Mouse (Mus musculus) 416B (cell line): Measurements from ENCODE around the gene Nlrc5.

Experiments used
- DNase-seq: peaks from one replicate; pipeline ENCODE4 v3.0.0; 2011; ENCODE audit warnings: low read depth

Gene Nlrc5

GRCm38 (mm10) chr8:94469656-94470055, 35.5 kb downstream of the Nlrc5 start:
- no peak for DNase-seq

DNA sequence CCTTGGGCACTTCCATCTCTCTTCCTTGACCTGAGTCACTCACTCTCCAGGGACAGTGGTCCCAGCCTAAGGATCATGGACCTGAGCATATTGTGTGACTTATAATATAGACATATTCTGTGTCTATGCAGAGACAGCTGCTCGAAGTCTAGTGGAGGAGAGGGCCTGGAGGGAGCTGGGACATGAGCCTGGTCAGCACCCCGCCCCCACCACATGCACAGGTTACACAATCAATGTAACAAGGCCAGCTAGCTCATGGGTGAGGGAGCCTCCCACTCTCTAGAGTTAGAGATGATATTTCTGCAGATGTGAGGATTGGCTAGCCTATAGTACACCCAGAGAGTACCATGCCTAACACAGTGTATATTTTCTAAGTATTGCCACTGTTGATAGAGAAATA, 36.6 kb downstream of the Nlrc5 start:
- DNase-seq, result no peak

DNA sequence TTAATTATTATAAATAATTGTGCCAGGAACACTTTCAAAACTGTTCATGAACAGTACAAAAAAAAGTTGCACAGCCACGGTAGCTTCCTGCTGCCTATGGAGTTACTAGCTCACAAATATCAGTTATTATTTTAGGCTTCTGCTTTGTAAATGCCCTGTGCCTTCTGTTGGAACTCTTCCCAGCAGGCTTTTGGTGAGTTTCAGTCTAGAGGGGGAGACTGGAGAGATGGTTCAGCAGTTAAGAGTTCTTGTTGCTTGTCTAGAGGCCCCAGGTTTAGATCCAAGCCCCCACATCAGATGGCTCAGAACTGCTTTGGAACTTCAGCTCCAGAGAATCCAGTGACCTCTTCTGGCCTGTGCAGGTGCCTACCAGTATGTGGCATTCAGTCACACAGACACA, 37.1 kb downstream of the Nlrc5 start:
- no peak for DNase-seq

DNA sequence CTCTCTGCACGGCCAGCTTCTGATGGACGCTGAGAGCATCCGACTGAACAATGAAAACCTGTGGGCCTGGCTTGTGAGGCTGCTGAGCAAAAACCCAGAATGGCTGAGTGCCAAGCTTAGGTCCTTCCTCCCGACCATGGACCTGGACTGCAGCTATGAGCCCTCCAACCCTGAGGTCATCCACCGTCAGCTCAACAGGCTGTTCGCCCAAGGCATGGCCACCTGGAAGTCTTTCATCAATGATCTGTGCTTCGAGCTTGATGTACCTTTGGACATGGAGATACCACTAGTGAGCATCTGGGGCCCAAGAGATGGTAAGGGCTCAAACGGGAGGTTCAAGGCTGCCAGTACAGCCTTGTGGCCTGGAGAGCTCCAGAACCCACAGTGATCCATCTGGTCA, 38.6 kb downstream of the Nlrc5 start:
- DNase-seq, result no peak

- DNase-seq, result no peak
Observed at GRCm38 (mm10) chr8:94473431-94473830, 39.3 kb downstream of the Nlrc5 start.

DNA sequence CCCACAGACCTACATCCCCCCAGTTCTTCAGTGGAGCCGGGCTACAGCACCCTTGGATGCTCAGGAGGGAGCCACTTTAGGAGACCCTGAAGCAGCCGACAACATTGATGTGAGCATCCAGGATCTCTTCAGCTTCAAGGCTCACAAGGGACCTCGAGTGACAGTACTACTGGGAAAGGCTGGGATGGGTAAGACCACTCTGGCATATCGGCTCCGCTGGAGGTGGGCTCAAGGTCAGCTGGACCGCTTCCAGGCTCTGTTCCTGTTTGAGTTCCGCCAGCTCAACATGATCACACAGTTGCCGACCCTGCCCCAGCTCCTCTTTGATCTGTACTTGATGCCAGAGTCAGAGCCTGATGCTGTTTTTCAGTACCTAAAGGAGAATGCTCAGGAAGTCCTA, 41.6 kb downstream of the Nlrc5 start:
- no peak for DNase-seq

- DNase-seq, result no peak
Observed at GRCm38 (mm10) chr8:94476846-94477245, 42.7 kb downstream of the Nlrc5 start.

DNA sequence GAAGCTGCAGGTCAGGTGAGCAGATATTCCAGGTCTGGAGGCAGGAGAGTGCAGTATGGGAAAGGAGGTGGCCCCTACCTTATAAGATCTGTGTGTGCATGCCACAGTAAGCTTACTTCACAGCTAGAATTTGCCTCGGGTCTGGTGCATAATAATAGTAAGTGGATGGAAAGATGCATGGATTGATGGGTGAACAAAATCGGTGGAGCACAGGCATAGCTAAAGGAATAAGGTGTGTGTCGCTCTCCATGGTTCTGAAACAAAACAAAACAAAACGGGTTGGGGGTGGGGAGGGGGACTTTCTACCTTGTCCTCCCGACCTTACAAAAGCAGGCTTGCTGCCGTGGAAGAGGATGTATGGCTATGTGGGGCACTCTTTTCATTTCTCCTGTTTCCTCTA, 47.9 kb downstream of the Nlrc5 start:
- peak; percentile 11 for DNase-seq

DNA sequence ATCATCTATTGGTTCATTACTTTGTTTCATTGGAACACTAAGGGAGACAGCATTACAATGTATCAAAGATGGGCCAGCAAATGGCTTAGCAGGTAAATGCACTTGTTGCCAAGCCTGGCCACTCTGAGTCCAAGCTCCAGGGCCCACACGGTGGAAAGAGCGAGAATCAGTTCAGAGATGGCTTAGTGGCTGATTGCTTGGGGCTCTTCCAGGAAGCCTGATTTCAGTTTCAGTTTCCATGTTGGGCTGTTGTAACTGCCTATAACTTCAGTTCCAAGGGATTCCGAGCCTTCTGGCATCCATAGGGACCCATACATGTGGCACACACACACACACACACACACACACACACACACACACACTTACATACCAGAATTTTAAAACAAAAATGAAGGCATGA, 51.1 kb downstream of the Nlrc5 start:
- no peak for DNase-seq

- peak; percentile 45 for DNase-seq
Observed at GRCm38 (mm10) chr8:94485882-94486281, 51.7 kb downstream of the Nlrc5 start.

DNA sequence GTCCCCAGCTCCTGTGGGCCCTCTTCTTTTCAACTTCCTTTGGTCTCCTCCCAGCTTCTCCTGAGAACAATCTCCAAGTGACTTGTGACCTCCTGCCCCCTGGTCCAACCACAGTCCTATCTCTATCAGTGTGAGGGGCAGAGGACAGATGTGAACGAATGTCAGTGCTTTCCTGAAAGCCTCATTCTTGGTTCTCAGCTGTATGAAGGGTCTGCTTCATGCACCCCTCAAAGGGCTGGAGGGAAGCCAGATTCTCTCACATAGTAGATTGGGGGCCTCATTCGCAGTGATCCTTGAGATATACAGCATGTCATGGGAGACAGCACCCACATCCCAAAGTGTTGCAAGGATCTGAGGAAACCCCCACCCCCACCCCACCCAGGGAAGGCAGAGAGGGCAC, 53.9 kb downstream of the Nlrc5 start:
- DNase-seq, result no peak

GRCm38 (mm10) chr8:94489809-94490483, 55.8 kb downstream of the Nlrc5 start:
- DNase-seq, result no peak

DNA sequence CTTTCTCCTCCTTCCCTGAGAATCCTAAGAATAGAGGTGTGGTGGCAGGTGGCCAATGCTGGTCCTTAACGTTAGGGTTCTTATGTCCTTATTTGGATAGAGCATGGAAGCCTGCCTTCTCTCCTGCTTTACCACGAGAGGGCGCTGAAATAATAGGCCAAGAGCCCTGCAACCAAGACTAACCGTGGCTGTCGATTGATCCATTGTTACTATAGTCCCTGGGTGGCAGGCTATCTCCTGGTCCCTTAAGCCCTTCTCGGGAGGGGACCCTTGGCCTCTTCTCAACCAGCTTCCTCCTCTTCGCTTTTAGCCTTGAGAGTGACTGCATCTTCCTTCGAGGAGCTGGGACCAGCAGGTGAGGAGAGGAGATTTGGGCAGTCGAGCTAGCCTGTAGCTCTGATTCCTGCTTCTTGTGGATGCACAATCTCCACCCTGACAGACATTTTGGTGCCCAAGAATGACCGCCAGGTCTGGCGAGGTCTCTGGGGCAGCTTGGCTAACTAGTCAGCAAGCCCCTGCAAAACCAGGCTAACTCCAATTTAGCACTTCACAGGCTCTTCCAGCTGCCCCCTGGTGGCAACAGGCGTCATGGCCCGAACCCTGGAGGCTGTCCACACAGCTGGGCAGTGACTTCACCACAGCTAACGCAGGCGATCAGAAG, 58.0 kb downstream of the Nlrc5 start:
- DNase-seq, result peak; percentile 86

DNA sequence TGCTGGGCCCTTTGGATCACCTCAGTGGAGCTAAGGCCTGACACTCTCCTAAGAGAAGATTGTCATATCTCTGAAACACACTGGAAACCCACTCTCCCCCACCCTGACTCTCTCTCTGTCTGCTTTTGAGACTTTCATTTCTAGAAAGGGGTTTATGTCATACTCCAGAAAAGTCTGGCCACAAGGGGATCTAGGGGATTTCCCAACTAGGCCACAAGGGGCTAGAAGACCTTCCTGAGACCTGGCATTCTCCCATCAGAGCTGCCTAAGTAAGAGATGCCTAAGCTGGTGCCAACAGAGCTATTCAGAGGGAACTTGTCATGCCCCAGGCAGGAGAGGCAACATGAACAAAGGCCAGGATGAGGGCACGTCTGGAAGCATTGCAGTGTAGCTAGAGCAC, 59.1 kb downstream of the Nlrc5 start:
- DNase-seq, result no peak

GRCm38 (mm10) chr8:94515430-94516208, 81.5 kb downstream of the Nlrc5 start:
- no peak for DNase-seq

GRCm38 (mm10) chr8:94516209-94516593, 82.0 kb downstream of the Nlrc5 start:
- no peak for DNase-seq

DNA sequence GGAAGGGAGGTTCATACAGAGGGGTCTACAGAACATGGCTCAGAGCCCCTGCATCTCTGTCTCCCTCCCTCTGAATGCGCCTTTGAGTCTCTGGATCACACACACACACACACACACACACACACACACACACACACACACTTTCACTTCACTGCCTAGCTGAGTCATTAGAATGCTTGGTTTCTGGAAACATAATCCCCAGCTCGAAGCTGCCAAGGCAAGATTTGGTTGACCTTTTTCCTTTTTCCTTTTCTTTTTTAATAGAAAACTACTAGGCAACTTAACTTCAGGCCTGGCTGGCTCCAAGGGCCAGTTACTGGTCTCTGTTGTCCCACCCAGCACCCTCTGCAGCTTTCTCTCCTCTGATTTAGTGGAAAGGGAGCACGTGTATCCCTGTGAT, 82.6 kb downstream of the Nlrc5 start:
- DNase-seq, result peak; percentile 64

GRCm38 (mm10) chr8:94518331-94518730, 84.2 kb downstream of the Nlrc5 start:
- DNase-seq, result no peak

- DNase-seq, result no peak
Observed at GRCm38 (mm10) chr8:94519021-94519420, 84.9 kb downstream of the Nlrc5 start.

DNA sequence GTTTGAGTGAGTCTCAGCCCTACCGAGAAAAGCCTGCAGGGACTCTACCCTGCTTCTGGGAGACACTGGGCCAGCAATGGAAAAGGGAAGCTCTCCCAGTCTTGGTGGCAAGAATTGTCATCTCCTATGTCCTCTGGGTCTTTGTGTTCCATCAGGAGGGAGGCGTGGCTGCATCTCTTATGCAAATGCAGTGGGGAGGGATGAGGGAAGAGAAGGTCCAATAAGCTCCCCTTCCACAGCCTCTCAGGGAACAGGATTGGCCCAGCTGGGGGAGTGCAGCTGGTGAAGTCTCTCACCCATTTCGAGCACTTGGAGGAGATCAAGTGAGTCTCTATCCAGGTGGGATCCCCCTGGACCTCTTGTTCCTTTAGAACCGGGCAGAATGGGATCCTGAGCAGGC, 87.3 kb downstream of the Nlrc5 start:
- DNase-seq, result no peak

DNA sequence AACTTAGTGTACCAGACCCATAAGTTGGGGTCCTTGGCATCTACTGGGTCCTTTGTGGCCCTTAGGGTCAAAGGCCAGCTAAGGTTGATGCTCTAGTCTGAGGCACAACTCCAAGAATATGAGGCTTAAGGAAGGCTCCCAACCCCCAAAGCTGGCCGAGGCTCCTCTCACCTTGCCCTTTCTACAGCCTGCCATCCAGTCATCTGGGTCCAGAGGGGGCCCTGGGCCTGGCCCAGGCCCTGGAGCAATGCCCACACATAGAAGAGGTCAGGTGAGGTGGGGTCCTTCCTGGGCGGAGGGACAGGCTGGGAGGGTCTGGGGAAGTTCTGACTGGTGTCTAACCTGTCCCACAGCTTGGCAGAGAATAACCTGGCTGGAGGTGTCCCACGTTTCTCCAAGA, 88.3 kb downstream of the Nlrc5 start:
- DNase-seq, result no peak

- peak; percentile 53 for DNase-seq
Observed at GRCm38 (mm10) chr8:94524554-94524953, 90.4 kb downstream of the Nlrc5 start.

DNA sequence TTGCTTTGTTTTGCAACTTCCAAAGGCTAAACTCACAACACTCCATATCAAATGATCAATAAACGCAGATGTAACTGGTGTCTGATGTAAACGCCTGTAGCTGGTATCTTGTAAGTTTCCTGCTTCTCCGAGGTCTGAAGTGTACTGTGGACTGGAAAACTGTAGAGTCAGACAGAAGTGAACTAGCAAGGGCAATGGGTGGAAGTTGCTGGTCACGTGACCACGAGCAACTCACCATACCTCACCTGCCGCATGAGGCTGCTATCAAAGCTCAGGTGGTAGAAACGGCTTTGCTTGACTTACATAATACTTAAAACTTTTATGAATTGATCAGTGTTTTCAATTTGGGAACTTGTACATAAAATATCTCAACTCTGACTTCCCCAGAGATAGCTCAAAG, 93.0 kb downstream of the Nlrc5 start:
- DNase-seq, result no peak
